22 mouse cellular contexts compared by ENCODE assay signal in genomic region chr4:149458526-149458925, GRCm38 (mm10). TPM values are rescaled to one million over a fixed set of nuclear protein-coding genes. Genes with fewer than 3 reads are reported as not detected.
DNase-seq lines count a peak whose midpoint lies in the region; ATAC-seq and TF ChIP-seq lines count a peak whose summit lies in the region.
"Had no signal": no experiment of that assay in that cellular context is flagged by ENCODE, and none has a peak within 500 bp of the region (broad histone marks: within the 10 kb centered on the region; RNA-seq: fewer than 3 reads in every experiment).

No protein-coding gene starts in this region.

- H3K4me2 ChIP-seq in heart, postnatal 0 days (ENCODE audit: low read depth, low read length) = no peak overlapping the region
- no peak overlapping the region for H3K4me2 ChIP-seq in stomach, postnatal 0 days (replicated peaks; ENCODE audit: low read depth)
- H3K4me2 ChIP-seq: hindbrain, embryonic 14.5 days; intestine, embryonic 15.5 days had no signal

- no peaks in the 10 kb centered on the region for H3K36me3 ChIP-seq in heart, postnatal 0 days (replicated peaks; ENCODE audit: control insufficient read depth, insufficient read depth, low read length)
- H3K36me3 ChIP-seq in stomach, postnatal 0 days (ENCODE audit: control insufficient read depth, insufficient read depth, low read length) = no peaks in the 10 kb centered on the region
- H3K36me3 ChIP-seq: embryonic facial prominence, embryonic 10.5 days; heart, embryonic 10.5 days; hindbrain, embryonic 10.5 days; intestine, embryonic 15.5 days had no signal

- no peaks in the 10 kb centered on the region for H3K9me3 ChIP-seq in heart, postnatal 0 days (replicated peaks; ENCODE audit: control insufficient read depth, low read length)
- H3K9me3 ChIP-seq in stomach, postnatal 0 days (ENCODE audit: control insufficient read depth, low read length) = no peaks in the 10 kb centered on the region
- H3K9me3 ChIP-seq: embryonic facial prominence, embryonic 10.5 days; heart, embryonic 10.5 days; hindbrain, embryonic 10.5 days; intestine, embryonic 15.5 days had no signal

- peak; percentile 27 for DNase-seq in adrenal gland, adult 2 months
- no peak for DNase-seq in adrenal gland, adult 8-10 months
- no peak for DNase-seq in heart, postnatal 0 days (ENCODE audit: low spot score)
- DNase-seq in heart, postnatal 36 days = no peak
- DNase-seq in MN1 (ENCODE audit: low spot score) = peak; percentile 51
- DNase-seq in stomach, postnatal 0 days (ENCODE audit: low spot score) = no peak
- no peak for DNase-seq in frontal cortex, adult 2 months (ENCODE audit: extremely low spot score in 1 of 2, low spot score in 1 of 2)
- DNase-seq: cerebellum, adult 9-11 months; gastrocnemius, postnatal 25 days had no signal

- no peak for TF ChIP-seq CTCF in heart, postnatal 0 days (IDR thresholded peaks at IDR 0.05; ENCODE audit: low read depth)
- TF ChIP-seq CTCF in stomach, postnatal 0 days (IDR thresholded peaks at IDR 0.05; ENCODE audit: low read depth) = no peak

- H3K27me3 ChIP-seq in heart, postnatal 0 days (ENCODE audit: control insufficient read depth, insufficient read depth, low read length) = no peaks in the 10 kb centered on the region
- no peaks in the 10 kb centered on the region for H3K27me3 ChIP-seq in stomach, postnatal 0 days (ENCODE audit: control insufficient read depth, insufficient read depth, low read length)
- H3K27me3 ChIP-seq: CH12.LX; intestine, embryonic 15.5 days had no signal

- no peak overlapping the region for H3K4me3 ChIP-seq in heart, postnatal 0 days (ENCODE audit: low read depth, low read length)
- H3K4me3 ChIP-seq in stomach, postnatal 0 days (ENCODE audit: low read depth, low read length) = no peak overlapping the region
- H3K4me3 ChIP-seq: embryonic facial prominence, embryonic 10.5 days; heart, embryonic 10.5 days; hindbrain, embryonic 10.5 days; intestine, embryonic 15.5 days had no signal

- no peak for ATAC-seq in heart, postnatal 0 days (ENCODE audit: insufficient read depth, low read depth)
- no peak for ATAC-seq in stomach, postnatal 0 days (ENCODE audit: low FRiP score, low TSS enrichment)
- ATAC-seq: forebrain, embryonic 14.5 days; intestine, embryonic 15.5 days had no signal

- no peak overlapping the region for H3K9ac ChIP-seq in heart, postnatal 0 days (replicated peaks; ENCODE audit: low read depth, low read length)
- H3K9ac ChIP-seq in stomach, postnatal 0 days (ENCODE audit: low read length) = no peak overlapping the region
- H3K9ac ChIP-seq: hindbrain, embryonic 14.5 days; intestine, embryonic 15.5 days had no signal

- H3K4me1 ChIP-seq in heart, postnatal 0 days (ENCODE audit: control insufficient read depth, insufficient read depth) = peaks cover 3% of the 10 kb centered on the region; the same call in 1 of the 2 replicates
- H3K4me1 ChIP-seq in stomach, postnatal 0 days (replicated peaks; ENCODE audit: control insufficient read depth, insufficient read depth) = no peaks in the 10 kb centered on the region
- H3K4me1 ChIP-seq: intestine, embryonic 15.5 days had no signal

- 56% methylated on average over 5 of the region's 5 CpGs for WGBS in heart, postnatal 0 days
- 58% methylated on average over 5 of the region's 5 CpGs for WGBS in stomach, postnatal 0 days

- intact Hi-C loops in heart, postnatal 36 days (cut with DNase I) = loop anchor here (5.0 kb wide), 1 partner anchor 69 kb away; no protein-coding TSS in a partner anchor

- no peak for TF ChIP-seq EP300 in heart, postnatal 0 days (IDR thresholded peaks at IDR 0.05; ENCODE audit: low read depth)
- TF ChIP-seq EP300 in stomach, postnatal 0 days (optimal IDR thresholded peaks at IDR 0.05) = no peak

- H3K27ac ChIP-seq in heart, postnatal 0 days (ENCODE audit: low read depth) = peak overlapping the region; percentile 82
- peak overlapping the region; percentile 35 for H3K27ac ChIP-seq in stomach, postnatal 0 days (replicated peaks)
- H3K27ac ChIP-seq: embryonic facial prominence, embryonic 10.5 days; heart, embryonic 10.5 days; hindbrain, embryonic 10.5 days; hindbrain, embryonic 14.5 days; intestine, embryonic 15.5 days had no signal

RNA-seq across cellular contexts. Expression of gene Rbp7, which starts 3.7 kb away (rescaled TPM):
- 10 to 100 TPM; 13.3 to 14.3 TPM for total RNA-seq in adrenal gland, adult 2 months (2021)
- 3.4 and 6.1 TPM in 2 replicates for polyA plus RNA-seq in adrenal gland, adult 2 months (2012; rRNA removed)
- total RNA-seq in adrenal gland, adult 8-10 months (2022) = 10 to 100 TPM in 1 of 4 experiments, 1 to 10 TPM in 3; 3.0 to 12.9 (median 7.2) TPM
- 2.2 and 6.0 TPM in 2 replicates for total RNA-seq in heart, postnatal 0 days (2014; rRNA removed; ENCODE audit: low replicate concordance)
- polyA plus RNA-seq in heart, postnatal 0 days (2015; fragmentation: Nextera tagmentation; extraction: Ambion mirVana) = 64.1 and 74.2 TPM in 2 replicates
- 10 to 100 TPM; 76.3 to 81.1 TPM for total RNA-seq in heart, postnatal 36 days (2021)
- 6.3 and 7.7 TPM in 2 replicates for polyA plus RNA-seq in stomach, postnatal 0 days (2015; fragmentation: Nextera tagmentation; extraction: Ambion mirVana)
- polyA plus RNA-seq in frontal cortex, adult 2 months (2012; rRNA removed) = 0.67 and 0.82 TPM in 2 replicates
- total RNA-seq: CH12.LX; granulocyte monocyte progenitor cell, adult 5-6 weeks had no signal
- polyA plus RNA-seq: brain, embryonic 14.5 days; embryonic facial prominence, embryonic 10.5 days; forebrain, embryonic 14.5 days; hindbrain, embryonic 10.5 days; hindbrain, embryonic 14.5 days had no signal

RNA-seq across cellular contexts. Expression of gene Tmem274, which starts 18.7 kb away (rescaled TPM):
- not detected for total RNA-seq in adrenal gland, adult 2 months (2021)
- polyA plus RNA-seq in adrenal gland, adult 2 months (2012; rRNA removed) = not detected in 2 replicates
- not detected for total RNA-seq in adrenal gland, adult 8-10 months (2022)
- not detected in 2 replicates for total RNA-seq in heart, postnatal 0 days (2014; rRNA removed; ENCODE audit: low replicate concordance)
- polyA plus RNA-seq in heart, postnatal 0 days (2015; fragmentation: Nextera tagmentation; extraction: Ambion mirVana) = 0.19 and 0.21 TPM in 2 replicates
- not detected for total RNA-seq in heart, postnatal 36 days (2021)
- polyA plus RNA-seq in stomach, postnatal 0 days (2015; fragmentation: Nextera tagmentation; extraction: Ambion mirVana) = not detected in 2 replicates
- not detected in 2 replicates for polyA plus RNA-seq in frontal cortex, adult 2 months (2012; rRNA removed)
- total RNA-seq: adrenal gland, postnatal 36 days; CH12.LX; gastrocnemius, postnatal 25 days; granulocyte monocyte progenitor cell, adult 5-6 weeks; heart, postnatal 14 days had no signal
- polyA plus RNA-seq: brain, embryonic 14.5 days; embryonic facial prominence, embryonic 14.5 days; forebrain, embryonic 14.5 days; heart, embryonic 14.5 days; hindbrain, embryonic 14.5 days; intestine, embryonic 15.5 days had no signal

RNA-seq across cellular contexts. Expression of gene Nmnat1, which starts 26.5 kb away (rescaled TPM):
- 10 to 100 TPM; 14.2 to 15.2 TPM for total RNA-seq in adrenal gland, adult 2 months (2021)
- 9.1 and 10.4 TPM in 2 replicates for polyA plus RNA-seq in adrenal gland, adult 2 months (2012; rRNA removed)
- total RNA-seq in adrenal gland, adult 8-10 months (2022) = 10 to 100 TPM; 14.8 to 19.5 (median 17.8) TPM
- total RNA-seq in heart, postnatal 0 days (2014; rRNA removed; ENCODE audit: low replicate concordance) = 15.3 and 15.9 TPM in 2 replicates
- polyA plus RNA-seq in heart, postnatal 0 days (2015; fragmentation: Nextera tagmentation; extraction: Ambion mirVana) = 14.4 and 16.8 TPM in 2 replicates
- total RNA-seq in heart, postnatal 36 days (2021) = 10 to 100 TPM; 29.5 to 30.7 TPM
- polyA plus RNA-seq in stomach, postnatal 0 days (2015; fragmentation: Nextera tagmentation; extraction: Ambion mirVana) = 6.1 and 6.5 TPM in 2 replicates
- polyA plus RNA-seq in frontal cortex, adult 2 months (2012; rRNA removed) = 8.1 and 8.4 TPM in 2 replicates

RNA-seq across cellular contexts. Expression of gene Lzic, which starts 26.5 kb away (rescaled TPM):
- 10 to 100 TPM; 22.3 to 27.7 TPM for total RNA-seq in adrenal gland, adult 2 months (2021)
- 22.6 and 22.9 TPM in 2 replicates for polyA plus RNA-seq in adrenal gland, adult 2 months (2012; rRNA removed)
- 10 to 100 TPM; 19.9 to 25.1 (median 24.1) TPM for total RNA-seq in adrenal gland, adult 8-10 months (2022)
- 33.7 and 34.8 TPM in 2 replicates for total RNA-seq in heart, postnatal 0 days (2014; rRNA removed; ENCODE audit: low replicate concordance)
- 27.2 and 28.4 TPM in 2 replicates for polyA plus RNA-seq in heart, postnatal 0 days (2015; fragmentation: Nextera tagmentation; extraction: Ambion mirVana)
- total RNA-seq in heart, postnatal 36 days (2021) = 10 to 100 TPM; 57.5 to 69.1 TPM
- 18.9 and 22.5 TPM in 2 replicates for polyA plus RNA-seq in stomach, postnatal 0 days (2015; fragmentation: Nextera tagmentation; extraction: Ambion mirVana)
- 16.0 and 16.7 TPM in 2 replicates for polyA plus RNA-seq in frontal cortex, adult 2 months (2012; rRNA removed)

RNA-seq across cellular contexts. Expression of gene Ube4b, which starts 32.0 kb away (rescaled TPM):
- total RNA-seq in adrenal gland, adult 2 months (2021) = 10 to 100 TPM; 70.9 to 85.0 TPM
- 84.7 and 105 TPM in 2 replicates for polyA plus RNA-seq in adrenal gland, adult 2 months (2012; rRNA removed)
- total RNA-seq in adrenal gland, adult 8-10 months (2022) = 100 to 1,000 TPM in 1 of 4 experiments, 10 to 100 TPM in 3; 77.8 to 102 (median 91.0) TPM
- total RNA-seq in heart, postnatal 0 days (2014; rRNA removed; ENCODE audit: low replicate concordance) = 56.4 and 70.5 TPM in 2 replicates
- polyA plus RNA-seq in heart, postnatal 0 days (2015; fragmentation: Nextera tagmentation; extraction: Ambion mirVana) = 17.6 and 20.2 TPM in 2 replicates
- total RNA-seq in heart, postnatal 36 days (2021) = 10 to 100 TPM; 48.6 to 50.6 TPM
- polyA plus RNA-seq in stomach, postnatal 0 days (2015; fragmentation: Nextera tagmentation; extraction: Ambion mirVana) = 14.4 and 15.8 TPM in 2 replicates
- 95.4 and 101 TPM in 2 replicates for polyA plus RNA-seq in frontal cortex, adult 2 months (2012; rRNA removed)

Comparison
In these comparisons a context has a peak if more than half of its experiments do, and no peak if none do; other contexts are left out.
1. DNase-seq: peak in adrenal gland, adult 2 months (single experiment) and MN1 (single experiment); none in adrenal gland, adult 8-10 months (single experiment), heart, postnatal 0 days (single experiment), heart, postnatal 36 days (0 of 2), stomach, postnatal 0 days (single experiment) and frontal cortex, adult 2 months (0 of 2).
2. RNA of gene Rbp7, which starts 3.7 kb away (total RNA-seq): 76.3 to 81.1 TPM in heart, postnatal 36 days; 13.3 to 14.3 TPM in adrenal gland, adult 2 months, 3.0 to 12.9 TPM in adrenal gland, adult 8-10 months and 2.2 to 6.0 TPM in heart, postnatal 0 days; every median in the first group is over 4 times any median in the second.